Mouse (Mus musculus): ENCODE results near the gene Ftl1-ps1.

- no peak for TF ChIP-seq CTCF (IDR thresholded peaks at IDR 0.05; ENCODE audit: low read depth, low read length)
- no peak for TF ChIP-seq POLR2A (IDR thresholded peaks at IDR 0.05; ENCODE audit: extremely low read depth, insufficient read depth, low read length)
These were observed 40.4 kb downstream of the Ftl1-ps1 start for GRCm38 (mm10) chr13:74439895-74440294.

Measured in liver, adult 2 months (tissue).